Mouse (Mus musculus): ENCODE results near the gene Knop1. TPM values are rescaled to one million over a fixed set of nuclear protein-coding genes. Genes with fewer than 3 reads are reported as not detected.

Gene Knop1
- polyA plus RNA-seq, 1 experiment from 2014 or later, result 89.8 TPM

DNA sequence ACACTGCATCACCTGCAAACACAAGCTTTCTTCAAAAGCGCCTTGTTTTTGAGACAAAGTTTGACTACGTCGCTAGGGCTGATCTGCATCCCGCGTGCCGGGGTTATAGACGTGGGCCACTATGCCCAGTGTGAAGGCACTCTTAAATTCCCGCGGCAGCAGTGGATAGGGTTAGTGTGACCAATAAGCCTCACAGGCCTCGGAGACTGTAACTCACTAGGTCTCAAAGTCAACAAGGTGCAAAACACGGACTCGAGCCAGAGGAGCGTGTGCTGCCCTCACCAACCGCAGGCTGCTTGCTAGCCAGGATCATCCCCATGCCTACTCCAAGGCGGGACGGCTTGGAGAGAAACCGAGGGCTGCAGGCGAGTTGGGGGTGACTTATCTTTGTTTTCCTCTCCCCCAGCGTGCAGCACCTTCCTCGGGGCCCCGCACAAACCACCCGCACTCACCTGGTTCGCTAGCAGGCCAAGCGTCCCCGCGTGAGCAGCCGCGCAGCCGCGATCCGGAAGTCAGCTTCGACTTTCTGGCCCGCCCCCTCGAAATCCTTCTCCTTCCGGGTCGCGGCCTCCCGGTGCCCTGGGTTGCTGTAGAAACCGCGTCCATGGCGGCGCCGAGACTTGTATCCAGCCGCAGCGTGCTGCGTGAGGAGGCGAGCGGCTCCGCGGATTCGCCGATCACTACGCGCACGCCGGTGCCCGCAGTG is 730 bp downstream of the Knop1 start, which contains the start of gene Iqck:
Iqck (plus strand) TSS at position 582 of the 706 bp plus-strand sequence.
- Histone ChIP-seq H3K9ac (peak within 1 kb of the TSS; percentile 69), H3K4me1 (ENCODE audit: insufficient read depth) (peaks cover 2% of the 10 kb centered on the region; the same call in 1 of the 2 replicates), H3K36me3 (ENCODE audit: insufficient read depth) (peaks cover 31% of the 10 kb centered on the region), H3K27me3 (ENCODE audit: insufficient read depth, low read length) (no peaks in the 10 kb centered on the region), H3K27ac (ENCODE audit: low read depth) (peak within 1 kb of the TSS; percentile 44), H3K9me3 (ENCODE audit: low read depth, low read length) (no peaks in the 10 kb centered on the region), H3K4me2 (peak within 1 kb of the TSS; percentile 65), H3K4me3 (ENCODE audit: low read depth, low read length) (peak within 1 kb of the TSS; percentile 78)
- DNase-seq, result peak; percentile 96
- TF ChIP-seq CTCF (IDR thresholded peaks at IDR 0.05; ENCODE audit: low read depth), result no peak
- WGBS, result under 1% methylated on average over 57 of the region's 57 CpGs
- ATAC-seq (ENCODE audit: insufficient read depth), result peak; percentile 97

DNA sequence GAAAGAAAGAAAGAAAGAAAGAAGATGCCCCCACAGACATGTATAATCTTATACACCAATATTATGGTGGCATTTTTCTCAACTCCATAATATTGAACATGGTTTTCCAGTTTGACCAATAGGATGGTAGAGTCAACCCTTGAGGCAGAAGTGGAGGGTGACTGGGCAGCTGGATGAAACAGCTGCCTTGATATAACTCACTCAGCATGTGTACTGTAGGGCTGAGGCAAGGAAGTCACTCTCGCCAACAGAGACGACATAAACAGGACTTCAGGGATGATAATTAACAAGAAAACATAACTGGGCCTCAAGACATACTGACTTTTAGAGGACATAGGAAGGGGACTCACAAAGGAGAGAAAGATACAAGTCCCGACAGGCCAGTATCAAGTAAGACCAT is 1.4 kb downstream of the Knop1 start:
- DNase-seq (no peak), ATAC-seq (ENCODE audit: insufficient read depth) (no peak)
- peak overlapping the region; percentile 65 for H3K4me2 ChIP-seq
- WGBS, result 4% methylated on average over 3 of the region's 3 CpGs
- peak overlapping the region; percentile 78 for H3K4me3 ChIP-seq (ENCODE audit: low read depth, low read length)
- no peaks in the 10 kb centered on the region for H3K9me3 ChIP-seq (ENCODE audit: low read depth, low read length)
- peaks cover 2% of the 10 kb centered on the region; the same call in 1 of the 2 replicates for H3K4me1 ChIP-seq (ENCODE audit: insufficient read depth)
- H3K27me3 ChIP-seq (ENCODE audit: insufficient read depth, low read length), result no peaks in the 10 kb centered on the region
- H3K9ac ChIP-seq, result peak overlapping the region; percentile 69
- no peak for TF ChIP-seq CTCF (IDR thresholded peaks at IDR 0.05; ENCODE audit: low read depth)
- H3K36me3 ChIP-seq (ENCODE audit: insufficient read depth), result peaks cover 38% of the 10 kb centered on the region
- no peak overlapping the region for H3K27ac ChIP-seq (ENCODE audit: low read depth)

DNA sequence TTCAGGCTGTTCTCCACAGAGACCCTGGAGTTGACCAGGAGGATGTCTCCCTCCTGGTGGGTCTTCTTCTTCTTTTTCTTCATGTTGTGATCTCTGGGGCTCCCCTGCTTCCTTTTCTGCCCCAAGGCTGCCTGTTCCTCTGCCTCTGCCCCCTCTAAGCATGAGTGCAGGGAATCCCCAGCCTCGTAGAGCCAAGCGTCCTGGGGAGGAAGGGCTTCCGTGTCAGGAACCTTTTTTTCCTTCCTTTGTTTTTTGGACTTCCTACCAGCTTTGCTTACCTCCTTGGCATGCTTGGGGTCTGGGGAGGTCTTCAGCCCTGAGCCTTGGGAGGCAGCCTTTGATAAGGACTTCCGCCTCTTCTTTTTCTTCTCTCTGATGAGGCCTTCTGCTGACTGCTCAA is 3.4 kb downstream of the Knop1 start:
- peaks cover 58% of the 10 kb centered on the region for H3K36me3 ChIP-seq (ENCODE audit: insufficient read depth)
- no peak overlapping the region for H3K4me2 ChIP-seq
- H3K9me3 ChIP-seq (ENCODE audit: low read depth, low read length), result no peaks in the 10 kb centered on the region
- H3K27ac ChIP-seq (ENCODE audit: low read depth), result no peak overlapping the region
- H3K27me3 ChIP-seq (ENCODE audit: insufficient read depth, low read length), result no peaks in the 10 kb centered on the region
- peaks cover 2% of the 10 kb centered on the region; the same call in 1 of the 2 replicates for H3K4me1 ChIP-seq (ENCODE audit: insufficient read depth)
- no peak overlapping the region for H3K9ac ChIP-seq
- H3K4me3 ChIP-seq (ENCODE audit: low read depth, low read length), result no peak overlapping the region
- 76% methylated on average over 4 of the region's 4 CpGs for WGBS
- no peak for TF ChIP-seq CTCF (IDR thresholded peaks at IDR 0.05; ENCODE audit: low read depth)
- ATAC-seq (ENCODE audit: insufficient read depth) (no peak), DNase-seq (no peak)

GRCm38 (mm10) chr7:118851571-118851970 is 4.5 kb downstream of the Knop1 start:
- H3K9ac ChIP-seq, result no peak overlapping the region
- peaks cover 68% of the 10 kb centered on the region for H3K36me3 ChIP-seq (ENCODE audit: insufficient read depth)
- 86% methylated on average over 7 of the region's 7 CpGs for WGBS
- H3K27me3 ChIP-seq (ENCODE audit: insufficient read depth, low read length), result no peaks in the 10 kb centered on the region
- no peak overlapping the region for H3K27ac ChIP-seq (ENCODE audit: low read depth)
- ATAC-seq (ENCODE audit: insufficient read depth), result no peak
- H3K4me2 ChIP-seq, result no peak overlapping the region
- H3K9me3 ChIP-seq (ENCODE audit: low read depth, low read length), result no peaks in the 10 kb centered on the region
- H3K4me3 ChIP-seq (ENCODE audit: low read depth, low read length), result no peak overlapping the region
- TF ChIP-seq CTCF (IDR thresholded peaks at IDR 0.05; ENCODE audit: low read depth), result no peak
- no peak for DNase-seq
- peaks cover 2% of the 10 kb centered on the region; the same call in 1 of the 2 replicates for H3K4me1 ChIP-seq (ENCODE audit: insufficient read depth)

- peak; percentile 30 for DNase-seq
Observed at GRCm38 (mm10) chr7:118850676-118851290, 5.3 kb downstream of the Knop1 start.

GRCm38 (mm10) chr7:118849543-118850250 is 6.4 kb downstream of the Knop1 start:
- Histone ChIP-seq H3K36me3 (ENCODE audit: insufficient read depth) (peaks cover 86% of the 10 kb centered on the region), H3K9ac (no peak overlapping the region), H3K9me3 (ENCODE audit: low read depth, low read length) (no peaks in the 10 kb centered on the region), H3K4me3 (ENCODE audit: low read depth, low read length) (no peak overlapping the region), H3K4me2 (no peak overlapping the region), H3K4me1 (ENCODE audit: insufficient read depth) (no peaks in the 10 kb centered on the region), H3K27ac (ENCODE audit: low read depth) (peak overlapping the region; percentile 30; the same call in 1 of the 2 replicates), H3K27me3 (ENCODE audit: insufficient read depth, low read length) (no peaks in the 10 kb centered on the region)
- DNase-seq (no peak), ATAC-seq (ENCODE audit: insufficient read depth) (peak; percentile 28; the same call in 1 of the 2 replicates)
- 73% methylated on average over 5 of the region's 5 CpGs for WGBS
- no peak for TF ChIP-seq CTCF (IDR thresholded peaks at IDR 0.05; ENCODE audit: low read depth)

More at GRCm38 (mm10) chr7:118850676-118851290, 5.3 kb downstream of the Knop1 start:
- no peaks in the 10 kb centered on the region for H3K9me3 ChIP-seq (ENCODE audit: low read depth, low read length)
- 78% methylated on average over 9 of the region's 9 CpGs for WGBS
- no peak overlapping the region for H3K4me2 ChIP-seq
- H3K4me1 ChIP-seq (ENCODE audit: insufficient read depth), result no peaks in the 10 kb centered on the region
- no peaks in the 10 kb centered on the region for H3K27me3 ChIP-seq (ENCODE audit: insufficient read depth, low read length)
- H3K9ac ChIP-seq, result no peak overlapping the region
- no peak overlapping the region for H3K27ac ChIP-seq (ENCODE audit: low read depth)
- peaks cover 75% of the 10 kb centered on the region for H3K36me3 ChIP-seq (ENCODE audit: insufficient read depth)
- TF ChIP-seq CTCF (IDR thresholded peaks at IDR 0.05; ENCODE audit: low read depth), result no peak
- H3K4me3 ChIP-seq (ENCODE audit: low read depth, low read length), result no peak overlapping the region
- no peak for ATAC-seq (ENCODE audit: insufficient read depth)
